Mouse (Mus musculus) liver, embryonic 13.5 days (tissue): Measurements from ENCODE around the gene Cdkl3. TPM values are rescaled to one million over a fixed set of nuclear protein-coding genes. Genes with fewer than 3 reads are reported as not detected.
A peak's percentile ranks its signal among the peaks of the same experiment; 100 is the strongest.
"Not testable (repeated sequence)": the region's sequence is repeated elsewhere in the genome, so short reads cannot be mapped to it uniquely, and the experiment has no call there.

ENCODE experiments used
- ATAC-seq: fragments of 200-750 bp; cut with Nextera tagmentation; 2 replicates; pipeline ENCODE4 v1.8.0; 2017; ENCODE audit warnings: low read depth, mild to moderate bottlenecking, moderate number of reproducible peaks, moderate library complexity
- DNase-seq: peaks from one replicate; pipeline ENCODE4 v3.0.0; 2022
- H3K27ac ChIP-seq: fragments of 300-500 bp; sonication (generic); 2 replicates; pipeline ENCODE4 v1.5.1; 2015; ENCODE audit warnings: moderate library complexity, mild to moderate bottlenecking, inconsistent platforms
- H3K27me3 ChIP-seq: fragments of 300-500 bp; sonication (generic); 2 replicates; pipeline ENCODE4 v1.6.1; 2015; ENCODE audit warnings: mild to moderate bottlenecking, inconsistent platforms
- H3K36me3 ChIP-seq: fragments of 300-500 bp; sonication (generic); 2 replicates; pipeline ENCODE4 v1.6.1; 2015; ENCODE audit warnings: mild to moderate bottlenecking, inconsistent platforms
- H3K4me1 ChIP-seq: fragments of 300-500 bp; sonication (generic); replicated peaks from 2 replicates; pipeline ENCODE4 v1.6.1; 2015; ENCODE audit warnings: inconsistent platforms
- H3K4me2 ChIP-seq: fragments of 300-500 bp; sonication (generic); 2 replicates; pipeline ENCODE4 v1.6.1; 2015; ENCODE audit warnings: inconsistent platforms, mild to moderate bottlenecking, moderate library complexity
- H3K4me3 ChIP-seq: fragments of 300-500 bp; sonication (generic); replicated peaks from 2 replicates; pipeline ENCODE4 v1.5.1; 2015; ENCODE audit warnings: mild to moderate bottlenecking, inconsistent platforms
- H3K9ac ChIP-seq: fragments of 300-500 bp; sonication (generic); 2 replicates; pipeline ENCODE4 v1.6.1; 2015; ENCODE audit warnings: mild to moderate bottlenecking, inconsistent platforms
- H3K9me3 ChIP-seq: fragments of 300-500 bp; sonication (generic); replicated peaks from 2 replicates; pipeline ENCODE4 v1.6.1; 2016; ENCODE audit warnings: inconsistent platforms
- WGBS: fragments of 180-500 bp; shearing (Covaris S2); methylation state at CpG from one replicate; pipeline ENCODE4 v1.1.7; 2015; ENCODE audit not compliant: insufficient replicate concordance; 5-methylcytosine and 5-hydroxymethylcytosine counted together
- polyA plus RNA-seq: library from polyadenylated mRNA; unstranded; fragments of >200 nt; fragmentation: Nextera tagmentation; extraction: Ambion mirVana; gene quantifications from 2 replicates; pipeline ENCODE4 v1.2.1, GENCODE M21; 2015

Cdkl3 gene
- polyA plus RNA-seq, 1 experiment from 2014 or later: 1.7 TPM

DNA sequence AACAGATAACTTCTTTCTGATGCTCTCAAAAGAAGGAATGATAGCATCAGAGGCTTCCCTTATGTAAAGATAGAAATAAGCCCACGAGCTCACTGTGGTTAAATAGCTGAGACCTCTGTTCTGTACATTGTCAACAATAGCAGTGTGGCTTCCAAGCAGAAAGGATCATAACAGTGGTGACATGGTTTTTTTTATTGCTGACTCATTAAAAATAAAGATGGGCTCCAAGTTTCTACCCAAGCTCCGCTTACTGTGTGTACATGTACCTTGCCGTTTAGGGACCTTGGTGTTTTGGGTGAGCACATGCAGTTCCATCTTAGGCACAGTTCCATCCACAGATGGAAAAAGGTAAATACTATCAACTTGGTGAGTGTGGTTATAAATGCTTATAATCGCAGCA is 99.0 kb downstream of the Cdkl3 start:
- Histone ChIP-seq H3K4me1 (peaks cover 63% of the 10 kb centered on the region), H3K36me3 (0 out of 2 replicates have a peak, but pooled peaks cover 3% of the 10 kb centered on the region), H3K27ac (peak overlapping the region; percentile 7; the same call in 1 of the 2 replicates), H3K4me2 (no peak overlapping the region), H3K9ac (no peak overlapping the region), H3K27me3 (no peaks in the 10 kb centered on the region), H3K4me3 (no peak overlapping the region), H3K9me3 (no peaks in the 10 kb centered on the region)
- ATAC-seq (no peak), DNase-seq (no peak)
- WGBS: 56% methylated on average over 4 of the region's 4 CpGs

DNA sequence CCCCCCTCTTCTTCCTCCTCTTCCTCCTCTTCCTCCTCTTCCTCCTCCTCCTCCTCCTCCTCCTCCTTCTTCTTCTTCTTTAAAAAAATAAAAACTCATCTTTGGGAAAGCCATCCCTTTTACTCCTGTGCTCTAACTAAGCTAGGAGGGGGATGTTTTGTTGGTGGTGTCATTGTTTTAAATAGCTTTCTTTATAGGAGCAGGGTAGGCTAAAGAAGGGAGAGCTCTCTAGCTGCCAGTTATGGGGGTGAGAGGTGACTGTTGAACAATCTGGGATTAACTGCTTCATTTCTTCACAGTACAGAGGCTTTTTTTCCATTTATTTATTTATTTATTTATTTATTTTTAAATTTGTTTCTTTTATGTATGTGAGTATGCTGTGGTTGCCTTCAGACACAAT is 101.5 kb downstream of the Cdkl3 start:
- ATAC-seq (no peak), DNase-seq (no peak)
- peaks cover 70% of the 10 kb centered on the region for H3K4me1 ChIP-seq
- 0 out of 2 replicates have a peak, but pooled peaks cover 6% of the 10 kb centered on the region for H3K36me3 ChIP-seq
- H3K4me3 ChIP-seq: no peak overlapping the region
- no peak overlapping the region for H3K9ac ChIP-seq
- no peaks in the 10 kb centered on the region for H3K9me3 ChIP-seq
- no peaks in the 10 kb centered on the region for H3K27me3 ChIP-seq
- H3K4me2 ChIP-seq: no peak overlapping the region
- H3K27ac ChIP-seq: no peak overlapping the region

GRCm38 (mm10) chr11:52106037-52106436 is 102.0 kb downstream of the Cdkl3 start:
- Histone ChIP-seq H3K4me1 (peaks cover 65% of the 10 kb centered on the region), H3K4me2 (no peak overlapping the region), H3K36me3 (0 out of 2 replicates have a peak, but pooled peaks cover 5% of the 10 kb centered on the region), H3K27ac (peak overlapping the region; percentile 24; the same call in 1 of the 2 replicates), H3K27me3 (no peaks in the 10 kb centered on the region), H3K9ac (no peak overlapping the region), H3K4me3 (no peak overlapping the region), H3K9me3 (no peaks in the 10 kb centered on the region)
- 86% methylated on average over 2 of the region's 2 CpGs for WGBS
- DNase-seq (no peak), ATAC-seq (no peak)

DNA sequence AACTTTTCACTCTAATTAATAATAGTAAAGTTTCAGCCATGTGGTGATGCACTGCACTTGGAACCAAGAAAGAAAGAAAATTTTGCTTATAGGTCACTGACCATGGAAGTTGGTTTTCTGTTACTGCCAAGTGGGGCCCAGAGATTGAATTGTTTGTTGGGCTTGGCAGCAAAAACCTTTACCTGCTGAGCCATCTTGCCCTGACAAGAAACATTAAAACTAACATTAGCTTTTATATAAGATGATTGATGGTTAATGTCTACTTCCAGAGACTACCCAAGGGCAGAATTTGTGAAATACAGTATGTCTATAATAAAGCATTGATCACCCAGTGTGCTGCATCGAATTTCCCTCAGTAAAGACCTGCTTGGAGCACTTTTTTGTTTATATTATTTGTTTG is 102.4 kb downstream of the Cdkl3 start:
- Histone ChIP-seq H3K27ac (no peak overlapping the region), H3K4me1 (peaks cover 61% of the 10 kb centered on the region), H3K36me3 (0 out of 2 replicates have a peak, but pooled peaks cover 2% of the 10 kb centered on the region), H3K9ac (no peak overlapping the region), H3K4me3 (no peak overlapping the region), H3K27me3 (no peaks in the 10 kb centered on the region), H3K4me2 (no peak overlapping the region), H3K9me3 (no peaks in the 10 kb centered on the region)
- ATAC-seq (no peak), DNase-seq (no peak)
- WGBS: 77% methylated on average over 1 of the region's 1 CpGs

GRCm38 (mm10) chr11:52108796-52109195 is 104.8 kb downstream of the Cdkl3 start:
- Histone ChIP-seq H3K9me3 (no peaks in the 10 kb centered on the region), H3K4me1 (peaks cover 56% of the 10 kb centered on the region), H3K36me3 (peaks cover 15% of the 10 kb centered on the region), H3K27me3 (no peaks in the 10 kb centered on the region), H3K4me3 (no peak overlapping the region), H3K27ac (no peak overlapping the region), H3K9ac (no peak overlapping the region), H3K4me2 (no peak overlapping the region)
- DNase-seq: no peak
- ATAC-seq: no peak
- 75% methylated on average over 5 of the region's 5 CpGs for WGBS

DNA sequence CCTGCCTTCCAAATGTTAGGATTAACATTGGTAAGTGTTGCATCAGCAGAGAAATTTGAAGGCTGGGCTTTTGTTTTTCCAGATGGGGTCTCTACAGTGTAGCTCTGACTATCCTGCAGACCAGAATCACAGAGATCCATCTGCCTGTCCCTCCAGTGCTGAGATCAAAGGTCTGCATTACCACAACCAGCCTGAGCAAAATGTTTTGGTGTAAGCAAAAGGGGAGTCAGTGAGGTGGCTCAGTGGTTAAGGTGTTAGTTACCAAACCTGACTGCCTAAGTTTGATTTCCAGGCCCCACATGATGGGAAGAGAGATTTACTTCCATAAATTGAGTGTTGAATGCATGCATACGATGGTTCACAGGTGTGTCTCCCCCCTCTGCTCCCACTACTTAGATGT is 105.4 kb downstream of the Cdkl3 start:
- WGBS: 74% methylated on average over 1 of the region's 1 CpGs

GRCm38 (mm10) chr11:52115479-52115878 is 111.5 kb downstream of the Cdkl3 start:
- 34% methylated on average over 3 of the region's 3 CpGs for WGBS
- ATAC-seq (peak; percentile 88), DNase-seq (peak; percentile 28)
- Histone ChIP-seq H3K4me2 (peak overlapping the region; percentile 39), H3K4me3 (0 out of 2 replicates have a peak overlapping the region, but pooled peaks have one; percentile 16), H3K27ac (peak overlapping the region; percentile 81), H3K36me3 (peaks cover 74% of the 10 kb centered on the region), H3K4me1 (peaks cover 48% of the 10 kb centered on the region), H3K9ac (no peak overlapping the region), H3K9me3 (no peaks in the 10 kb centered on the region), H3K27me3 (no peaks in the 10 kb centered on the region)

More for the DNA sequence above, 105.4 kb downstream of the Cdkl3 start:
- Histone ChIP-seq H3K4me2 (no peak overlapping the region), H3K27ac (no peak overlapping the region), H3K4me3 (no peak overlapping the region), H3K4me1 (peaks cover 57% of the 10 kb centered on the region), H3K9ac (no peak overlapping the region), H3K9me3 (no peaks in the 10 kb centered on the region), H3K36me3 (peaks cover 21% of the 10 kb centered on the region), H3K27me3 (no peaks in the 10 kb centered on the region)
- no peak for DNase-seq
- ATAC-seq: no peak

DNA sequence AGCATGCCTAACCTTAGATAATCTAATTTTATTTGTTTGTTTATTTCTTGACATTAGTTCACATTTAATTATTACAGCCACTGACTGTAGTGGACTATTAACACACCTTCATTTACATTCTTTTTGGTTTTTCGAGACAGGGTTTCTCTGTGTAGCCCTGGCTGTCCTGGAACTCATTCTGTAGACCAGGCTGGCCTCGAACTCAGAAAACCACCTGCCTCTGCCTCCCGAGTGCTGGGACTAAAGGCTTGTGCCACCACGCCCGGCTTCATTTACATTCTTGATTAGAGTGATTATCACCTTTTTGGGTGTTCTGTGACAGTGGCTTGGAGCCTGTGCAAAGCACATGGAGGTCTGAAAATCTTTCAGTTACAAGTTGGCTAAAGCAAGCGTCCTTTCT is 112.1 kb downstream of the Cdkl3 start:
- peaks cover 48% of the 10 kb centered on the region for H3K4me1 ChIP-seq
- H3K36me3 ChIP-seq: peaks cover 79% of the 10 kb centered on the region
- DNase-seq (peak; percentile 26), ATAC-seq (peak; percentile 35; the same call in 1 of the 2 replicates)
- not testable (repeated sequence) for H3K9ac ChIP-seq, H3K27me3 ChIP-seq, H3K9me3 ChIP-seq, H3K4me3 ChIP-seq
- H3K4me2 ChIP-seq: peak overlapping the region; percentile 39
- peak overlapping the region; percentile 81 for H3K27ac ChIP-seq
- 48% methylated on average over 6 of the region's 6 CpGs for WGBS

DNA sequence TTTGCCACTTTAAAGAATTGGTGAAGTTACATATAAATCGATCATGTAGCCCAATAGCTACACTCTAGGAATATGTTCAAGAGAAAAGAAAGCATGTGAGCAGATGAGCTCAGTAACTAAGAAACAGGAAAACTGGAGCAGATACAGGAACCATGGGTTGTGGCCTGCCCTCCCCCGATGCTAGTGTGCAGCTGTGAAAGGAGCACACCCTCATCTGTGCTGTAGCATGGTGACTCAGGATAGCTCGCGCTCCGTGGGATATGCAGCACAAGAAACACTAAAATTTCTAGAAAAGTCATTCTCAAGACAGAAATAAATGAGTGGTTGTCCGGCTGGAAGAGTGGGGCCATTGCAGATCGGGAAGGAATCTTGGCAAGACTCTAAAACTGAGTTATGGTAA is 113.1 kb downstream of the Cdkl3 start:
- Histone ChIP-seq H3K9ac (no peak overlapping the region), H3K4me1 (peaks cover 46% of the 10 kb centered on the region), H3K4me2 (no peak overlapping the region), H3K27ac (no peak overlapping the region; the same call in 1 of the 2 replicates), H3K9me3 (no peaks in the 10 kb centered on the region), H3K4me3 (no peak overlapping the region), H3K36me3 (peaks cover 89% of the 10 kb centered on the region), H3K27me3 (no peaks in the 10 kb centered on the region)
- 87% methylated on average over 7 of the region's 7 CpGs for WGBS
- DNase-seq: no peak
- ATAC-seq: no peak

- not testable (repeated sequence) for H3K27me3 ChIP-seq, H3K9ac ChIP-seq
Measured at GRCm38 (mm10) chr11:52120415-52120814, 116.4 kb downstream of the Cdkl3 start.

GRCm38 (mm10) chr11:52122045-52122444 is 118.0 kb downstream of the Cdkl3 start:
- Histone ChIP-seq H3K4me1 (peaks cover 17% of the 10 kb centered on the region; the same call in 1 of the 2 replicates), H3K4me3 (no peak overlapping the region), H3K27ac (no peak overlapping the region), H3K27me3 (no peaks in the 10 kb centered on the region), H3K9ac (no peak overlapping the region), H3K36me3 (peaks cover 80% of the 10 kb centered on the region), H3K9me3 (no peaks in the 10 kb centered on the region), H3K4me2 (no peak overlapping the region)
- WGBS: 84% methylated on average over 6 of the region's 6 CpGs
- DNase-seq: no peak
- no peak for ATAC-seq

More at GRCm38 (mm10) chr11:52120415-52120814, 116.4 kb downstream of the Cdkl3 start:
- Histone ChIP-seq H3K4me1 (peaks cover 32% of the 10 kb centered on the region), H3K36me3 (peaks cover 93% of the 10 kb centered on the region)
- H3K4me2 ChIP-seq, DNase-seq, H3K4me3 ChIP-seq, H3K9me3 ChIP-seq, H3K27ac ChIP-seq, ATAC-seq: not testable (repeated sequence)

DNA sequence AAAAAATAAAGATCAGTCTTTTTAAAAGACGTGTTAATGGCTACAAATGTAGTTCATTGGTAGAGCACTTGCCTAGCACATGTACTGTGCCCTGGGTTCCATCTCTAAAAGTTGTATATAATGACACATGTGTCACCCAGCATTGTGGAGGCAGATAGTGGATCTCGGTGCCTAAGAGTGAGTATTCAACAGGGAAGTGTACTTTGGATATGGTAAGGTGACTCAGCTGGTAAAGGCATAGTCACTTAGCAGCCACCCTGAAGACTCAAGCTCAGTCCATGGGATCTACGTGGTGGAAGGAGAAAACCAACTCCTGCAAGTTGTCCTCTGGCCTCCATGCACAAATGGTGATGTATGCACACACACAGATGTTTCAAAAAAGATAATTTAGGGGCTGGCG is 120.4 kb downstream of the Cdkl3 start:
- WGBS: 57% methylated on average over 4 of the region's 4 CpGs
- peak; percentile 48; the same call in 1 of the 2 replicates for ATAC-seq
- Histone ChIP-seq H3K9ac (no peak overlapping the region), H3K27ac (peak overlapping the region; percentile 50), H3K4me1 (peaks cover 14% of the 10 kb centered on the region; the same call in 1 of the 2 replicates), H3K4me2 (no peak overlapping the region), H3K4me3 (no peak overlapping the region), H3K27me3 (no peaks in the 10 kb centered on the region), H3K36me3 (peaks cover 56% of the 10 kb centered on the region), H3K9me3 (no peaks in the 10 kb centered on the region)
- no peak for DNase-seq
